Mouse (Mus musculus): ENCODE data around the gene Cemip.

DNA sequence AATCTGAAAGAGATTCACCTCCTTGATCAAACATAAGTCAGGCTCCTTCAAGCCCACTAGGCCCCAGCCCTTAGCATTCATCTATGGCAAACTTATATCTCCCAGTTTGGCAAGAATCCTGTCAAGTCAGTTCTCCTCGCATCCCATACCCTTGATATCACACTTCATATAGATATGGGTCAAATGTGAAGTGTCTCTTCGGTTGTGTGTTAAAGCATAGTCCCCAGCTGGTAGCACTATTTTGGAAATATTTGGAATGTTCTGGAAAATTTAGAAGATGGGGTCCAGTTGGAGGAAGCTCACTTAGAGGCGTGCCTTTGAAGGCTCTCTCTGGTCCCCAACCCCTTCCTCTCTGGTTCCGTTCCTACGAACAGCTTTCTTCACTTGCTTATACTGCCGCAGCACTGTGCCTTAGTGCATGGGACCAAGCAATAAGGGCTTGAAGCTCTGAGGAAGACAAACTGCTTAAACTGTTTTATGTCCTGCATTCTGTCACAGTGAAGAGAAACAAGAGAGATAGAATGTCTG lies 172.8 kb downstream of the Cemip start:
- TF ChIP-seq MYOG (IDR thresholded peaks at IDR 0.05; ENCODE audit: control insufficient read depth in 1 of 3, insufficient read depth in 1 of 3, insufficient read length in 2 of 3, low read depth in 2 of 3) (no peak), POLR2A (IDR thresholded peaks at IDR 0.05; ENCODE audit: insufficient read length, low read depth) (no peak)
